ENCODE assay signal across 21 mouse cellular contexts in the genomic region with DNA sequence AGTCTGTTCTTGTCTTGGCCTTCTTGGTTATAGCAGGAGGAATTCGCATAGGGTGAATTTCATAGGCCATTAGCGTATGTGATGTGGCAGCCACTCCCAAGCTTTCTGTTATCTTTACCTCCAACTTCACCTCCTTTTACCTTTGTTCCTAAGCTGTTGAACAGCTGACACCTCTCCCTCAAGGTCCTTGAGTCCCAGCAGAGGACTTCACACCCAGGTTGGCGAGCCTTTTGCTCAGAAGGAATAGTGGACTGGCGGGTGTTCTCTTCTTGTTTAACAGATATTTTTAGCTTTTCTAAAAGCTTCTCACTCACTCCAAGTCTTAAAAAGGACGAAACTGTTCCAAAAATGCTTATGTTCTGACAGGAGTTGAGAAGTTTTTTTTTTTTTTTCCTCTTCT.
DNase-seq lines count a peak whose midpoint lies in the region; ATAC-seq and TF ChIP-seq lines count a peak whose summit lies in the region.
"Had no signal": no experiment of that assay in that cellular context is flagged by ENCODE, and none has a peak within 500 bp of the region (broad histone marks: within the 10 kb centered on the region; RNA-seq: fewer than 3 reads in every experiment).

No protein-coding gene starts in this region.

- H3K27me3 ChIP-seq in lung, postnatal 0 days (replicated peaks; ENCODE audit: insufficient read depth, low read length), result no peaks in the 10 kb centered on the region
- H3K27me3 ChIP-seq: embryonic facial prominence, embryonic 13.5 days; embryonic facial prominence, embryonic 15.5 days; forebrain, embryonic 12.5 days had no signal

- H3K27ac ChIP-seq in lung, postnatal 0 days (ENCODE audit: low read length), result no peak overlapping the region
- H3K27ac ChIP-seq: embryonic facial prominence, embryonic 13.5 days; embryonic facial prominence, embryonic 15.5 days; forebrain, embryonic 10.5 days; forebrain, embryonic 12.5 days had no signal

- TF ChIP-seq EP300 in lung, postnatal 0 days (IDR thresholded peaks at IDR 0.05), result no peak

- no peaks in the 10 kb centered on the region for H3K9me3 ChIP-seq in lung, postnatal 0 days (ENCODE audit: low read length)
- H3K9me3 ChIP-seq: embryonic facial prominence, embryonic 13.5 days; embryonic facial prominence, embryonic 15.5 days; forebrain, embryonic 10.5 days; forebrain, embryonic 12.5 days had no signal

- ATAC-seq in lung, postnatal 0 days, result no peak
- ATAC-seq: forebrain, embryonic 14.5 days; forebrain, embryonic 16.5 days had no signal

- no peaks in the 10 kb centered on the region for H3K36me3 ChIP-seq in lung, postnatal 0 days (ENCODE audit: insufficient read depth, low read length)
- H3K36me3 ChIP-seq: embryonic facial prominence, embryonic 13.5 days; embryonic facial prominence, embryonic 15.5 days; forebrain, embryonic 10.5 days; forebrain, embryonic 12.5 days had no signal

- 49% methylated on average over 5 of the region's 5 CpGs for WGBS in lung, postnatal 0 days

- no peaks in the 10 kb centered on the region for H3K4me1 ChIP-seq in lung, postnatal 0 days (ENCODE audit: insufficient read depth, low read depth, low read length)
- H3K4me1 ChIP-seq: embryonic facial prominence, embryonic 13.5 days; embryonic facial prominence, embryonic 15.5 days; forebrain, embryonic 10.5 days; forebrain, embryonic 12.5 days had no signal

- no peak overlapping the region for H3K4me3 ChIP-seq in lung, postnatal 0 days (ENCODE audit: low read depth, low read length)
- H3K4me3 ChIP-seq: embryonic facial prominence, embryonic 13.5 days; embryonic facial prominence, embryonic 15.5 days; erythroblast, embryonic 14.5 days; forebrain, embryonic 10.5 days; forebrain, embryonic 12.5 days had no signal

- peak; percentile 58 for DNase-seq in heart, adult 11 months
- DNase-seq in heart, postnatal 14 days, result no peak
- peak; percentile 32 for DNase-seq in lung, postnatal 0 days (ENCODE audit: low spot score)
- no peak for DNase-seq in lung, postnatal 25 days (ENCODE audit: low spot score)
- DNase-seq: adrenal gland, adult 2 months; adrenal gland, postnatal 10 days; adrenal gland, postnatal 25 days; cerebellum, adult 11 months; cerebellum, adult 18-20 months; cerebellum, adult 8-10 months; cerebellum, adult 9-11 months; cerebellum, postnatal 14 days; cerebellum, postnatal 36 days; embryo, embryonic 11 days had no signal

- H3K4me2 ChIP-seq in lung, postnatal 0 days (replicated peaks; ENCODE audit: low read depth, low read length), result no peak overlapping the region
- H3K4me2 ChIP-seq: embryonic facial prominence, embryonic 13.5 days; embryonic facial prominence, embryonic 15.5 days; forebrain, embryonic 12.5 days had no signal

- H3K9ac ChIP-seq in lung, postnatal 0 days (replicated peaks; ENCODE audit: low read depth), result no peak overlapping the region
- H3K9ac ChIP-seq: embryonic facial prominence, embryonic 13.5 days; embryonic facial prominence, embryonic 15.5 days; forebrain, embryonic 12.5 days had no signal

- no peak for TF ChIP-seq CTCF in lung, postnatal 0 days (IDR thresholded peaks at IDR 0.05)

- intact Hi-C loops in heart, postnatal 14 days (cut with DNase I), result no loop called here

Comparison
In these comparisons a context has a peak if more than half of its experiments do, and no peak if none do; other contexts are left out.
1. DNase-seq: peak in heart, adult 11 months (single experiment) and lung, postnatal 0 days (single experiment); none in heart, postnatal 14 days (0 of 2) and lung, postnatal 25 days (single experiment).